Mouse (Mus musculus) erythroblast, embryonic 14.5 days (primary cell): ENCODE results near the gene Irgm1.

Experiments used
- GATA1 ChIP-seq: IDR thresholded peaks from 2 replicates; pipeline ENCODE4 v1.6.1; 2012; ENCODE audit warnings: low read length, inconsistent platforms, mixed read lengths
- TAL1 ChIP-seq: IDR thresholded peaks from 3 replicates; pipeline ENCODE4 v1.6.1; 2012; ENCODE audit warnings: low read length, inconsistent platforms, mixed read lengths

DNA sequence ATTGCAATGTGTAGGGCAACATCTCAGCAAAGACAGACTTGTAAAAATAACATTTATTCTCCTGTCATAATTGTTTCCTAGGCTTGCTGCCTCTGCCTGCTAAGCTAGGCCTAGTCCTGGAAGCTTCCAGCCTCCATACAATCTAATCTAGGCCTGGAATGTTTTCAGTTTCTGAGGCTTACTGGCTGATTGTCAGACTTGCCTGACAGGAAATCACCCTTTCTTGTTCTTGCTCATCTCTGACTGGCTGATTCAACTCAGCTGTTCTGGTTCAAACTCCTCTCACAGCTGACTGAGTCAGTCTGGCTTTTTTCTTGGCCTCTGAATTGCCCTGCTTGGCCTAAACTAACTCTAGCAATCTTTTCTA lies 51.2 kb downstream of the Irgm1 start:
- TF ChIP-seq TAL1 (no peak), GATA1 (no peak)
